Mouse (Mus musculus) stomach, embryonic 14.5 days (tissue): ENCODE data around the gene Clasp2. TPM values are rescaled to one million over a fixed set of nuclear protein-coding genes. Genes with fewer than 3 reads are reported as not detected.
A peak's percentile ranks its signal among the peaks of the same experiment; 100 is the strongest.

ENCODE experiments used
- ATAC-seq: fragments of 200-750 bp; cut with Nextera tagmentation; 2 replicates; pipeline ENCODE4 v1.8.0; 2017; ENCODE audit warnings: low read depth, moderate TSS enrichment; ENCODE audit not compliant: insufficient number of reproducible peaks, insufficient read depth, low FRiP score
- H3K27ac ChIP-seq: fragments of 300-500 bp; sonication (generic); 2 replicates; pipeline ENCODE4 v1.5.1; 2014; ENCODE audit warnings: mild to moderate bottlenecking, low read length, moderate library complexity, mixed read lengths
- H3K27me3 ChIP-seq: fragments of 300-500 bp; sonication (generic); 2 replicates; pipeline ENCODE4 v1.6.1; 2014; ENCODE audit warnings: low read length, control low read depth, mixed read lengths; ENCODE audit not compliant: control insufficient read depth, insufficient read depth
- H3K36me3 ChIP-seq: fragments of 300-500 bp; sonication (generic); 2 replicates; pipeline ENCODE4 v1.6.1; 2014; ENCODE audit warnings: mild to moderate bottlenecking, control low read depth, low read length, moderate library complexity, mixed read lengths; ENCODE audit not compliant: control insufficient read depth, insufficient read depth
- H3K4me1 ChIP-seq: fragments of 300-500 bp; sonication (generic); 2 replicates; pipeline ENCODE4 v1.6.1; 2014; ENCODE audit warnings: low read length, control low read depth, mixed read lengths; ENCODE audit not compliant: control insufficient read depth, insufficient read depth
- H3K4me2 ChIP-seq: fragments of 300-500 bp; sonication (generic); replicated peaks from 2 replicates; pipeline ENCODE4 v1.6.1; 2014; ENCODE audit warnings: low read depth, low read length, control low read depth
- H3K4me3 ChIP-seq: fragments of 300-500 bp; sonication (generic); 2 replicates; pipeline ENCODE4 v1.5.1; 2014; ENCODE audit warnings: low read depth, low read length, control low read depth
- H3K9ac ChIP-seq: fragments of 300-500 bp; sonication (generic); replicated peaks from 2 replicates; pipeline ENCODE4 v1.6.1; 2014; ENCODE audit warnings: low read depth, mild to moderate bottlenecking, control low read depth, low read length, moderate library complexity, mixed read lengths
- H3K9me3 ChIP-seq: fragments of 300-500 bp; sonication (generic); 2 replicates; pipeline ENCODE4 v1.6.1; 2016; ENCODE audit warnings: low read depth, low read length, control low read depth; ENCODE audit not compliant: control insufficient read depth
- WGBS: fragments of 180-500 bp; shearing (Covaris S2); extraction: QIAGEN DNeasy Blood & Tissue Kit; methylation state at CpG from one replicate; pipeline ENCODE4 v1.1.7; 2014; 5-methylcytosine and 5-hydroxymethylcytosine counted together
- polyA plus RNA-seq: library from polyadenylated mRNA; unstranded; fragments of >200 nt; fragmentation: Nextera tagmentation; extraction: Ambion mirVana; gene quantifications from 2 replicates; pipeline ENCODE4 v1.2.1, GENCODE M21; 2014

The Clasp2 gene
- polyA plus RNA-seq, 1 experiment from 2014 or later = 34.8 TPM

DNA sequence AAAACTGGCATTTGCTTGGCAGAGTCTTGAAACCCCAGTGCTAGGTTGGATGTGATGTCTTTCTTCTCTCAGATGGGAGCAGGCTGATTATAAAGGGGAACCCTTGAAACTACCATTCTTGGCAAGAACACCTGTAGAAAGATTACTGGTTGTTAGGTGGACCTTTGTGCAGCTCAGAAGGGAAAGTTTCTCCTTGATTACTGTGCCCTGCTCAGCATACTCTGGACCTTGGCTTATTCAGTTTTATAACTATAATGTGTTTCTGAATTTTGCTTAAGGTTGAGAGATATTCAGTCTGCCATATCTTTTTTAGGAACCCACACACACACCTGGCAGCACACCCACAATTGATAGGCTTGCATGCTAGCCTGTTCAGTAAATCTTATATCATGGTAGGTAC, 222.4 kb downstream of the Clasp2 start:
- no peaks in the 10 kb centered on the region for H3K27me3 ChIP-seq
- H3K36me3 ChIP-seq = peaks cover 68% of the 10 kb centered on the region
- no peak overlapping the region for H3K27ac ChIP-seq
- no peaks in the 10 kb centered on the region for H3K9me3 ChIP-seq
- no peak overlapping the region for H3K4me2 ChIP-seq
- no peak for ATAC-seq
- H3K4me1 ChIP-seq = no peaks in the 10 kb centered on the region
- H3K4me3 ChIP-seq = no peak overlapping the region
- no peak overlapping the region for H3K9ac ChIP-seq

DNA sequence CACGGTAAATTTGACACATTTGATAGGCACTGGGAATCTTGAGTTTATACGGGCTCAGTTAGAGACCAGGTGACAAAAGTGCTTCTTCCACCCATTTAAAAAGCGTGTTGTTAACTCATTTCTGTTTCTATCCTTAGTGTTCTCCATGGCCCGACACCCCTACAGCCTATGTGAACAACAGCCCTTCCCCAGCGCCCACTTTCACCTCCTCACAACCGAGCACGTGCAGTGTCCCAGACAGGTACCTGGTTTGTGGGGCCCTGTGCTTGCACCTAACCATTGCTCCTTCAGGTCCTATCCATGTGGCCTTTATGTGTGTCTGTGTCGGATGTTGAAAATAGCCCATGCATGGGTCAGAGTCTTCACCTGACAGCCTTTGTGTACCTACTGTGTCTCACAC, 223.1 kb downstream of the Clasp2 start:
- Histone ChIP-seq H3K36me3 (peaks cover 68% of the 10 kb centered on the region), H3K9ac (no peak overlapping the region)
- WGBS = 92% methylated on average over 8 of the region's 8 CpGs

DNA sequence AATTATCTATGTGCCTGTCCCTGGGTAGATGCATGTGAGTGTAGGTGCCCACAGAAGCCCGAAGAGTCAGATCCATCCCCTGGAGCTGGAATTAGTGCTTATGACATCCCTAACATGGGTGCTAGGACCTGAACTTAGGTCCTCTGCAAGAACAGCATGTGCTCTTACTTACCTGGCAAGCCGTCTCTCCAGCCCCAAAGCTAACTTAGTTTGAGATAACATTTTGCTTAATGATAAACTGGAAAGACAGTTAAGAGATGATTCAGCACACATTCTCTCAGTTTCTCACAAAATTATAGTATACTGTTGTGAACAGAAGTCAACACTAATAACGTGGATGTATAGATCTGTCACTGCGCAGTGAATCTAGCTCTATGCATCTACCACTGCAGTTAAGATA, 225.6 kb downstream of the Clasp2 start:
- H3K4me2 ChIP-seq = no peak overlapping the region
- H3K36me3 ChIP-seq = peaks cover 71% of the 10 kb centered on the region
- WGBS = 88% methylated on average over 4 of the region's 4 CpGs
- no peak overlapping the region for H3K27ac ChIP-seq
- H3K9ac ChIP-seq = no peak overlapping the region
- ATAC-seq = no peak
- no peaks in the 10 kb centered on the region for H3K9me3 ChIP-seq
- H3K4me3 ChIP-seq = no peak overlapping the region
- H3K27me3 ChIP-seq = no peaks in the 10 kb centered on the region
- H3K4me1 ChIP-seq = no peaks in the 10 kb centered on the region

More for the DNA sequence above, 223.1 kb downstream of the Clasp2 start:
- H3K27ac ChIP-seq = no peak overlapping the region
- no peak overlapping the region for H3K4me2 ChIP-seq
- no peaks in the 10 kb centered on the region for H3K9me3 ChIP-seq
- no peak for ATAC-seq
- no peaks in the 10 kb centered on the region for H3K27me3 ChIP-seq
- no peaks in the 10 kb centered on the region for H3K4me1 ChIP-seq
- no peak overlapping the region for H3K4me3 ChIP-seq

DNA sequence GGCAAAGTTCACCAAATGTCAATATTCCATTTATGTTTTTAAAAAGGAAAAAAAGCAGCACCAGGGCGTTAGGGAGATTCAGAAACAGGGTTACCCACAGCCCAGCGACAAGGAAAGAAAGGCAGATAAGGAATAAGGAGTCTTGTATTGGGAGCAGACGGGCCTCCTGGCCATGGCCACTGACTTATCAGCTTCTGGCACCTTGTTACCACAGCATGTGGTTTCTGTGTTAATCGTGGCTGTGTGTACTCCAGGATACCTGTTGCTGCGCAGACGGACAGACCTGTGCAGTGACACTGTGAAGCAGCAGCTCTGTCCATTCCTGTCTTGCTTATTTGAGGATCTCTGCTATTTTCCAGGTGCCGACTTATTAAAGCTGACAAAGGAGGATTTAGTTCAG, 227.7 kb downstream of the Clasp2 start:
- 81% methylated on average over 7 of the region's 7 CpGs for WGBS
- Histone ChIP-seq H3K4me1 (no peaks in the 10 kb centered on the region), H3K4me3 (no peak overlapping the region), H3K9me3 (no peaks in the 10 kb centered on the region), H3K27ac (no peak overlapping the region), H3K27me3 (no peaks in the 10 kb centered on the region), H3K36me3 (peaks cover 71% of the 10 kb centered on the region), H3K9ac (no peak overlapping the region), H3K4me2 (no peak overlapping the region)
- ATAC-seq = peak; percentile 85; the same call in 1 of the 2 replicates

Other genes starting within 250 kb of the Clasp2 start
- 80.0 and 81.9 TPM in 2 replicates for gene Pdcd6ip, start 33.2 kb upstream of the Clasp2 start, polyA plus RNA-seq
- 46.2 and 46.6 TPM in 2 replicates for gene Ubp1, start 189.5 kb downstream of the Clasp2 start, polyA plus RNA-seq